Comparison of ENCODE assay signal across 9 mouse cellular contexts in genomic region chr11:104131756-104132155, GRCm38 (mm10). TPM values are rescaled to one million over a fixed set of nuclear protein-coding genes. Genes with fewer than 3 reads are reported as not detected.
A peak's percentile ranks its signal among the peaks of the same experiment; 100 is the strongest.
DNase-seq lines count a peak whose midpoint lies in the region; ATAC-seq and TF ChIP-seq lines count a peak whose summit lies in the region.
"Had no signal": no experiment of that assay in that cellular context is flagged by ENCODE, and none has a peak within 500 bp of the region (broad histone marks: within the 10 kb centered on the region; RNA-seq: fewer than 3 reads in every experiment).

No protein-coding gene starts in this region.

- peak; percentile 63 for TF ChIP-seq CTCF in kidney, postnatal 0 days (IDR thresholded peaks at IDR 0.05; ENCODE audit: low read depth)
- TF ChIP-seq CTCF in kidney, adult 2 months (conservative IDR thresholded peaks at IDR 0.05; ENCODE audit: insufficient read depth, insufficient read length, low read depth, low read length), result no peak
- TF ChIP-seq CTCF in embryonic fibroblast, embryonic 13.5 days (IDR thresholded peaks at IDR 0.05; ENCODE audit: borderline replicate concordance, insufficient read depth, low read length), result 0 out of 2 replicates have a peak, but pooled peaks have one; percentile 23

- H3K4me3 ChIP-seq in kidney, postnatal 0 days (replicated peaks; ENCODE audit: low read depth, low read length), result 0 out of 2 replicates have a peak overlapping the region, but pooled peaks have one; percentile 44
- H3K4me3 ChIP-seq in kidney, adult 2 months (ENCODE audit: insufficient read depth, low read depth, low read length), result no peak overlapping the region
- H3K4me3 ChIP-seq in embryonic fibroblast, embryonic 13.5 days (ENCODE audit: insufficient read depth, low read length), result no peak overlapping the region
- peak overlapping the region; percentile 65 for H3K4me3 ChIP-seq in hindbrain, embryonic 15.5 days

- peak; percentile 66 for DNase-seq in kidney, postnatal 0 days (ENCODE audit: low spot score)
- no peak for DNase-seq in kidney, adult 2 months
- DNase-seq in brain, adult 2 months (ENCODE audit: low read depth, low spot score), result peak; percentile 94
- DNase-seq in liver, result peak; percentile 13
- peak; percentile 51 for DNase-seq in right cerebral cortex, adult 18-20 months
- no peak for DNase-seq in thymus, postnatal 14 days

- H3K27me3 ChIP-seq in kidney, postnatal 0 days (ENCODE audit: insufficient read depth, low read length), result peaks cover 48% of the 10 kb centered on the region
- peaks cover 4% of the 10 kb centered on the region; the same call in 1 of the 2 replicates for H3K27me3 ChIP-seq in kidney, adult 2 months (replicated peaks; ENCODE audit: control insufficient read depth, insufficient read depth, low read length)
- H3K27me3 ChIP-seq in hindbrain, embryonic 15.5 days, result peaks cover 22% of the 10 kb centered on the region

- H3K36me3 ChIP-seq in kidney, postnatal 0 days (ENCODE audit: insufficient read depth, low read length), result no peaks in the 10 kb centered on the region
- no peaks in the 10 kb centered on the region for H3K36me3 ChIP-seq in kidney, adult 2 months (ENCODE audit: control insufficient read depth, insufficient read depth, low read length)
- no peaks in the 10 kb centered on the region for H3K36me3 ChIP-seq in hindbrain, embryonic 15.5 days

- no peak overlapping the region for H3K27ac ChIP-seq in kidney, postnatal 0 days
- H3K27ac ChIP-seq in kidney, adult 2 months (ENCODE audit: insufficient read depth, low read depth, low read length), result no peak overlapping the region
- H3K27ac ChIP-seq in embryonic fibroblast, embryonic 13.5 days (ENCODE audit: insufficient read depth, low read length), result no peak overlapping the region
- no peak overlapping the region for H3K27ac ChIP-seq in hindbrain, embryonic 15.5 days (replicated peaks)

- peaks cover 15% of the 10 kb centered on the region; the same call in 1 of the 2 replicates for H3K4me1 ChIP-seq in kidney, postnatal 0 days (replicated peaks; ENCODE audit: insufficient read depth, low read length)
- H3K4me1 ChIP-seq in kidney, adult 2 months (ENCODE audit: control insufficient read depth, insufficient read depth, low read length), result no peaks in the 10 kb centered on the region
- H3K4me1 ChIP-seq in embryonic fibroblast, embryonic 13.5 days (ENCODE audit: control insufficient read depth, insufficient read depth, low read length), result no peaks in the 10 kb centered on the region
- peaks cover 40% of the 10 kb centered on the region for H3K4me1 ChIP-seq in hindbrain, embryonic 15.5 days (replicated peaks)

- no peak for TF ChIP-seq POLR2A in kidney, adult 2 months (IDR thresholded peaks at IDR 0.05; ENCODE audit: low read depth, low read length)
- TF ChIP-seq POLR2A in embryonic fibroblast, embryonic 13.5 days (IDR thresholded peaks at IDR 0.05; ENCODE audit: low read depth, low read length), result no peak

- no peak for ATAC-seq in kidney, postnatal 0 days (replicated peaks; ENCODE audit: low FRiP score, low read depth)
- peak; percentile 16; the same call in 1 of the 2 replicates for ATAC-seq in hindbrain, embryonic 15.5 days (ENCODE audit: low FRiP score, low read depth)

- H3K4me2 ChIP-seq in kidney, postnatal 0 days (ENCODE audit: low read length), result peak overlapping the region; percentile 72
- peak overlapping the region; percentile 89 for H3K4me2 ChIP-seq in hindbrain, embryonic 15.5 days

- H3K9me3 ChIP-seq in kidney, postnatal 0 days (replicated peaks; ENCODE audit: low read length), result no peaks in the 10 kb centered on the region
- no peaks in the 10 kb centered on the region for H3K9me3 ChIP-seq in hindbrain, embryonic 15.5 days

- no peak overlapping the region for H3K9ac ChIP-seq in kidney, postnatal 0 days (ENCODE audit: low read depth, low read length)
- peak overlapping the region; percentile 81; the same call in 1 of the 2 replicates for H3K9ac ChIP-seq in hindbrain, embryonic 15.5 days

- WGBS in kidney, postnatal 0 days, result under 1% methylated on average over 19 of the region's 21 CpGs
- WGBS in kidney, adult 2 months, result 2% methylated on average over 21 of the region's 21 CpGs
- 2% methylated on average over 21 of the region's 21 CpGs for WGBS in hindbrain, embryonic 15.5 days

RNA-seq across cellular contexts. Expression of gene Crhr1, which starts 0.9 kb away (rescaled TPM):
- 0.05 TPM in 1 of 2 replicates, not detected in the other for polyA plus RNA-seq in kidney, postnatal 0 days (2015; fragmentation: Nextera tagmentation; extraction: Ambion mirVana)
- not detected in 2 replicates for polyA plus RNA-seq in kidney, adult 2 months (2012; rRNA removed)
- not detected in 2 replicates for polyA plus RNA-seq in embryonic fibroblast, embryonic 13.5 days (2011; ENCODE audit: insufficient read length, low read depth, missing spikeins)
- 7.6 and 8.1 TPM in 2 replicates for polyA plus RNA-seq in hindbrain, embryonic 15.5 days (2015; fragmentation: Nextera tagmentation; extraction: Ambion mirVana)
- polyA plus RNA-seq: large intestine, adult 2 months had no signal

RNA-seq across cellular contexts. Expression of gene Sppl2c, which starts 54.4 kb away (rescaled TPM):
- not detected in 2 replicates for polyA plus RNA-seq in kidney, postnatal 0 days (2015; fragmentation: Nextera tagmentation; extraction: Ambion mirVana)
- 0.08 and 0.26 TPM in 2 replicates for polyA plus RNA-seq in kidney, adult 2 months (2012; rRNA removed)
- polyA plus RNA-seq in embryonic fibroblast, embryonic 13.5 days (2011; ENCODE audit: insufficient read length, low read depth, missing spikeins), result not detected in 2 replicates
- polyA plus RNA-seq in hindbrain, embryonic 15.5 days (2015; fragmentation: Nextera tagmentation; extraction: Ambion mirVana), result not detected in 2 replicates

Comparison
In these comparisons a context has a peak if more than half of its experiments do, and no peak if none do; other contexts are left out.
1. DNase-seq: peak in kidney, postnatal 0 days (single experiment), brain, adult 2 months (single experiment), liver (single experiment) and right cerebral cortex, adult 18-20 months (single experiment); none in kidney, adult 2 months (single experiment) and thymus, postnatal 14 days (single experiment).
2. H3K4me3 ChIP-seq: peak in kidney, postnatal 0 days (single experiment) and hindbrain, embryonic 15.5 days (single experiment); none in kidney, adult 2 months (single experiment) and embryonic fibroblast, embryonic 13.5 days (single experiment).